Mouse (Mus musculus): ENCODE results near the gene Trpm2. TPM values are rescaled to one million over a fixed set of nuclear protein-coding genes. Genes with fewer than 3 reads are reported as not detected.
"Not testable (repeated sequence)": the region's sequence is repeated elsewhere in the genome, so short reads cannot be mapped to it uniquely, and the experiment has no call there.

The Trpm2 gene
- total RNA-seq, 2 experiments from 2014 or later, result 32.1 to 33.3 TPM

- intact Hi-C loops (cut with DNase I), result no loop called here
- no peak for DNase-seq (ENCODE audit: low spot score in 2 of 2)
Observed at GRCm38 (mm10) chr10:77985775-77986174, 15.4 kb upstream of the Trpm2 start.

GRCm38 (mm10) chr10:77984660-77985059 is 14.3 kb upstream of the Trpm2 start:
- intact Hi-C loops (cut with DNase I), result loop anchor here (5.0 kb wide), 1 partner anchor 33 kb away; no protein-coding TSS in a partner anchor
- DNase-seq (ENCODE audit: low spot score in 2 of 2), result peak; percentile 80 to 88

GRCm38 (mm10) chr10:77978351-77979350 is 8.3 kb upstream of the Trpm2 start, which contains the start of gene 1810043G02Rik:
Gene 1810043G02Rik, plus strand, starts transcription at chr10:77978524.
- DNase-seq (ENCODE audit: low spot score in 2 of 2), result peak; percentile 99
- intact Hi-C loops (cut with DNase I), result no loop called here

GRCm38 (mm10) chr10:77976458-77977150 is 6.2 kb upstream of the Trpm2 start:
- no peak for DNase-seq (ENCODE audit: low spot score in 2 of 2)

GRCm38 (mm10) chr10:77975653-77976052 is 5.3 kb upstream of the Trpm2 start:
- no peak for DNase-seq (ENCODE audit: low spot score in 2 of 2)
- intact Hi-C loops (cut with DNase I), result no loop called here

More at GRCm38 (mm10) chr10:77976458-77977150, 6.2 kb upstream of the Trpm2 start:
- intact Hi-C loops (cut with DNase I), result no loop called here

GRCm38 (mm10) chr10:77974811-77975210 is 4.4 kb upstream of the Trpm2 start:
- intact Hi-C loops (cut with DNase I), result no loop called here

GRCm38 (mm10) chr10:77974323-77974722 is 4.0 kb upstream of the Trpm2 start:
- intact Hi-C loops (cut with DNase I), result no loop called here

More at GRCm38 (mm10) chr10:77974811-77975210, 4.4 kb upstream of the Trpm2 start:
- no peak for DNase-seq (ENCODE audit: low spot score in 2 of 2)

GRCm38 (mm10) chr10:77971709-77972553 is 1.6 kb upstream of the Trpm2 start:
- intact Hi-C loops (cut with DNase I), result no loop called here

More at GRCm38 (mm10) chr10:77974323-77974722, 4.0 kb upstream of the Trpm2 start:
- no peak for DNase-seq (ENCODE audit: low spot score in 2 of 2)

GRCm38 (mm10) chr10:77971191-77971590 is 828 bp upstream of the Trpm2 start:
- intact Hi-C loops (cut with DNase I), result no loop called here
- no peak for DNase-seq (ENCODE audit: low spot score in 2 of 2)

More at GRCm38 (mm10) chr10:77971709-77972553, 1.6 kb upstream of the Trpm2 start:
- DNase-seq (ENCODE audit: low spot score in 2 of 2), result peak; percentile 65 to 73

- DNase-seq (ENCODE audit: low spot score in 2 of 2), result no peak
- intact Hi-C loops (cut with DNase I), result no loop called here
Observed at GRCm38 (mm10) chr10:77969973-77970325, 414 bp downstream of the Trpm2 start.

- peak in 1 of 2 experiments; percentile 77 for DNase-seq (ENCODE audit: low spot score in 2 of 2)
- intact Hi-C loops (cut with DNase I), result no loop called here
Observed at GRCm38 (mm10) chr10:77969274-77969972, 940 bp downstream of the Trpm2 start.

GRCm38 (mm10) chr10:77963971-77964370 is 6.4 kb downstream of the Trpm2 start:
- intact Hi-C loops (cut with DNase I), result no loop called here
- DNase-seq (ENCODE audit: low spot score in 2 of 2), result no peak

GRCm38 (mm10) chr10:77962725-77963124 is 7.6 kb downstream of the Trpm2 start:
- no peak for DNase-seq (ENCODE audit: low spot score in 2 of 2)
- intact Hi-C loops (cut with DNase I), result no loop called here

GRCm38 (mm10) chr10:77950468-77950867 is 19.9 kb downstream of the Trpm2 start:
- intact Hi-C loops (cut with DNase I); DNase-seq (ENCODE audit: low spot score in 2 of 2): not testable (repeated sequence)

GRCm38 (mm10) chr10:77939685-77940084 is 30.7 kb downstream of the Trpm2 start:
- intact Hi-C loops (cut with DNase I), result no loop called here
- DNase-seq (ENCODE audit: low spot score in 2 of 2), result no peak

GRCm38 (mm10) chr10:77927375-77927774 is 43.0 kb downstream of the Trpm2 start:
- peak in 1 of 2 experiments; percentile 51 for DNase-seq (ENCODE audit: low spot score in 2 of 2)
- intact Hi-C loops (cut with DNase I), result no loop called here

GRCm38 (mm10) chr10:77926140-77926539 is 44.2 kb downstream of the Trpm2 start:
- intact Hi-C loops (cut with DNase I), result no loop called here
- peak; percentile 34 to 57 for DNase-seq (ENCODE audit: low spot score in 2 of 2)

GRCm38 (mm10) chr10:77922681-77923080 is 47.7 kb downstream of the Trpm2 start:
- DNase-seq (ENCODE audit: low spot score in 2 of 2), result peak; percentile 30 to 43
- intact Hi-C loops (cut with DNase I), result no loop called here
